Mouse (Mus musculus) spleen, adult 2 months (tissue): ENCODE measurements around the gene Ap5b1. TPM values are rescaled to one million over a fixed set of nuclear protein-coding genes. Genes with fewer than 3 reads are reported as not detected.

Experiments
- DNase-seq, 2 experiments: peaks; one replicate each; pipeline versions ENCODE4 v3.0.0 to v3.0.0-alpha.2; 2012 to 2021; ENCODE audit warnings: low spot score in 2 of 2, low read depth in 1 of 2
- H3K27ac ChIP-seq: fragments of 200-500 bp; 2 replicates; pipeline ENCODE4 v1.5.1; 2012; ENCODE audit warnings: low read length, inconsistent platforms; ENCODE audit not compliant: insufficient read depth
- H3K27me3 ChIP-seq: fragments of 200-500 bp; 2 replicates; pipeline ENCODE4 v1.6.1; 2012; ENCODE audit warnings: mild to moderate bottlenecking, moderate library complexity, low read length, inconsistent platforms; ENCODE audit not compliant: control insufficient read depth, insufficient read depth
- H3K36me3 ChIP-seq: fragments of 200-500 bp; 2 replicates; pipeline ENCODE4 v1.6.1; 2012; ENCODE audit warnings: mild to moderate bottlenecking, low read length, inconsistent platforms; ENCODE audit not compliant: control insufficient read depth, insufficient read depth
- H3K4me1 ChIP-seq: fragments of 200-500 bp; 2 replicates; pipeline ENCODE4 v1.6.1; 2011; ENCODE audit warnings: inconsistent platforms; ENCODE audit not compliant: control insufficient read depth, insufficient read depth, insufficient read length
- H3K4me3 ChIP-seq: fragments of 200-500 bp; 2 replicates; pipeline ENCODE4 v1.5.1; 2011; ENCODE audit warnings: mild to moderate bottlenecking, inconsistent platforms; ENCODE audit not compliant: insufficient read depth, insufficient read length; ENCODE audit errors: extremely low read depth
- CTCF ChIP-seq: fragments of 200-500 bp; IDR thresholded peaks from 2 replicates; pipeline ENCODE4 v1.5.1; 2011; ENCODE audit warnings: mild to moderate bottlenecking, inconsistent platforms; ENCODE audit not compliant: insufficient read depth, insufficient read length, insufficient replicate concordance; ENCODE audit errors: extremely low read depth
- POLR2A ChIP-seq: fragments of 200-500 bp; IDR thresholded peaks from 2 replicates; pipeline ENCODE4 v1.6.1; 2011; ENCODE audit warnings: low read depth, low read length, inconsistent platforms
- WGBS: fragments of 180-500 bp; shearing (Covaris S2); methylation state at CpG from one replicate; pipeline ENCODE4 v1.1.7; 2018; 5-methylcytosine and 5-hydroxymethylcytosine counted together
- polyA plus RNA-seq: library from polyadenylated mRNA; depleted of rRNA; stranded (reverse); fragments of >200 nt; gene quantifications from 2 replicates; pipeline ENCODE4 v1.2.3, GENCODE M21; 2012

Ap5b1 gene
- polyA plus RNA-seq, 1 experiment, result 18.6 TPM

GRCm38 (mm10) chr19:5558770-5559169 lies 9.1 kb upstream of the Ap5b1 start:
- Histone ChIP-seq H3K27ac (no peak overlapping the region), H3K27me3 (peaks cover 28% of the 10 kb centered on the region), H3K4me1 (peaks cover 9% of the 10 kb centered on the region), H3K36me3 (no peaks in the 10 kb centered on the region), H3K4me3 (no peak overlapping the region)
- DNase-seq, result no peak
- TF ChIP-seq POLR2A (no peak), CTCF (no peak)
- 75% methylated on average over 8 of the region's 8 CpGs for WGBS

- Histone ChIP-seq H3K27ac (no peak overlapping the region), H3K4me3 (no peak overlapping the region), H3K36me3 (no peaks in the 10 kb centered on the region), H3K27me3 (peaks cover 28% of the 10 kb centered on the region), H3K4me1 (peaks cover 9% of the 10 kb centered on the region)
- no peak for DNase-seq
- no peak for TF ChIP-seq CTCF
- no peak for TF ChIP-seq POLR2A
- 52% methylated on average over 8 of the region's 8 CpGs for WGBS
Observed at GRCm38 (mm10) chr19:5559229-5559628, 8.6 kb upstream of the Ap5b1 start.

GRCm38 (mm10) chr19:5559631-5560456 lies 8.0 kb upstream of the Ap5b1 start:
- no peak for DNase-seq
- TF ChIP-seq CTCF (no peak), POLR2A (no peak)
- Histone ChIP-seq H3K4me3 (peak overlapping the region; percentile 40; the same call in 1 of the 2 replicates), H3K27me3 (peaks cover 30% of the 10 kb centered on the region), H3K27ac (no peak overlapping the region), H3K4me1 (peaks cover 9% of the 10 kb centered on the region), H3K36me3 (no peaks in the 10 kb centered on the region)
- WGBS, result 4% methylated on average over 69 of the region's 69 CpGs

- DNase-seq, result no peak
- Histone ChIP-seq H3K27me3 (peaks cover 30% of the 10 kb centered on the region), H3K27ac (no peak within 1 kb of the TSS), H3K4me1 (peaks cover 9% of the 10 kb centered on the region), H3K36me3 (no peaks in the 10 kb centered on the region), H3K4me3 (peak within 1 kb of the TSS; percentile 40; the same call in 1 of the 2 replicates)
- 2% methylated on average over 54 of the region's 57 CpGs for WGBS
- no peak for TF ChIP-seq CTCF
- TF ChIP-seq POLR2A, result no peak
Observed at GRCm38 (mm10) chr19:5560457-5561041, 7.3 kb upstream of the Ap5b1 start, which contains the start of gene Ovol1. Gene Ovol1, minus strand, starts transcription at chr19:5560646.

- H3K27me3 ChIP-seq, result peaks cover 30% of the 10 kb centered on the region
- peaks cover 9% of the 10 kb centered on the region for H3K4me1 ChIP-seq
- no peak overlapping the region for H3K4me3 ChIP-seq
- H3K36me3 ChIP-seq, result no peaks in the 10 kb centered on the region
- no peak overlapping the region for H3K27ac ChIP-seq
- WGBS, result 46% methylated on average over 10 of the region's 10 CpGs
- DNase-seq, result no peak
- no peak for TF ChIP-seq POLR2A
- TF ChIP-seq CTCF, result no peak
Observed at GRCm38 (mm10) chr19:5561252-5561790, 6.5 kb upstream of the Ap5b1 start.

GRCm38 (mm10) chr19:5561886-5562285 lies 5.9 kb upstream of the Ap5b1 start:
- no peak overlapping the region for H3K4me3 ChIP-seq
- WGBS, result 37% methylated on average over 3 of the region's 3 CpGs
- H3K27ac ChIP-seq, result no peak overlapping the region
- DNase-seq, result no peak
- no peaks in the 10 kb centered on the region for H3K36me3 ChIP-seq
- peaks cover 13% of the 10 kb centered on the region for H3K4me1 ChIP-seq
- TF ChIP-seq POLR2A (no peak), CTCF (no peak)
- H3K27me3 ChIP-seq, result peaks cover 30% of the 10 kb centered on the region

- peaks cover 15% of the 10 kb centered on the region for H3K4me1 ChIP-seq
- 91% methylated on average over 10 of the region's 10 CpGs for WGBS
- H3K4me3 ChIP-seq, result no peak overlapping the region
- DNase-seq, result no peak
- no peak overlapping the region for H3K27ac ChIP-seq
- peaks cover 30% of the 10 kb centered on the region for H3K27me3 ChIP-seq
- TF ChIP-seq CTCF (no peak), POLR2A (no peak)
- H3K36me3 ChIP-seq, result no peaks in the 10 kb centered on the region
Observed at GRCm38 (mm10) chr19:5562776-5563175, 5.0 kb upstream of the Ap5b1 start.
